Mouse (Mus musculus): ENCODE data around the gene Mapt. TPM values are rescaled to one million over a fixed set of nuclear protein-coding genes. Genes with fewer than 3 reads are reported as not detected.

The Mapt gene
- total and polyA plus RNA-seq, 3 experiments = 30.1 to 91.6 (median 77.9) TPM

GRCm38 (mm10) chr11:104279049-104279448, 47.9 kb downstream of the Mapt start:
- TF ChIP-seq EP300 (IDR thresholded peaks at IDR 0.05; ENCODE audit: insufficient read depth, low read depth, low read length) (no peak), POLR2A (IDR thresholded peaks at IDR 0.05; ENCODE audit: insufficient read depth, low read depth, low read length) (no peak), CTCF (IDR thresholded peaks at IDR 0.05) (no peak)
- Histone ChIP-seq H3K27me3 (ENCODE audit: control insufficient read depth, insufficient read depth, low read length) (no peaks in the 10 kb centered on the region), H3K4me3 (no peak overlapping the region), H3K4me1 (ENCODE audit: control insufficient read depth, insufficient read depth, low read length) (no peaks in the 10 kb centered on the region; the same call in 1 of the 2 replicates), H3K36me3 (ENCODE audit: control insufficient read depth, insufficient read depth, low read length) (no peaks in the 10 kb centered on the region), H3K9ac (ENCODE audit: low read depth, low read length) (no peak overlapping the region), H3K27ac (no peak overlapping the region), H3K79me2 (replicated peaks; ENCODE audit: control insufficient read depth, insufficient read depth, low read length) (no peaks in the 10 kb centered on the region)
- WGBS = 60% methylated on average over 4 of the region's 4 CpGs
- intact Hi-C loops (cut with DNase I) = loop anchor here (2.0 to 5.0 kb wide), 3 partner anchors 48 to 292 kb away; partner anchors contain the start of gene Mapt
- no peak for DNase-seq

- H3K36me3 ChIP-seq (ENCODE audit: control insufficient read depth, insufficient read depth, low read length) = no peaks in the 10 kb centered on the region
- H3K79me2 ChIP-seq (replicated peaks; ENCODE audit: control insufficient read depth, insufficient read depth, low read length) = no peaks in the 10 kb centered on the region
- H3K27ac ChIP-seq = no peak overlapping the region
- H3K27me3 ChIP-seq (ENCODE audit: control insufficient read depth, insufficient read depth, low read length) = no peaks in the 10 kb centered on the region
- H3K4me1 ChIP-seq (ENCODE audit: control insufficient read depth, insufficient read depth, low read length) = no peaks in the 10 kb centered on the region; the same call in 1 of the 2 replicates
- no peak overlapping the region for H3K9ac ChIP-seq (ENCODE audit: low read depth, low read length)
- intact Hi-C loops (cut with DNase I) = loop anchor here (2.0 to 5.0 kb wide), 3 partner anchors 49 to 292 kb away; partner anchors contain the start of gene Mapt
- TF ChIP-seq CTCF (IDR thresholded peaks at IDR 0.05) = no peak
- TF ChIP-seq EP300 (IDR thresholded peaks at IDR 0.05; ENCODE audit: insufficient read depth, low read depth, low read length) = no peak
- TF ChIP-seq POLR2A (IDR thresholded peaks at IDR 0.05; ENCODE audit: insufficient read depth, low read depth, low read length) = no peak
- DNase-seq = no peak
- H3K4me3 ChIP-seq = no peak overlapping the region
- 57% methylated on average over 3 of the region's 3 CpGs for WGBS
Observed at GRCm38 (mm10) chr11:104279538-104279937, 48.3 kb downstream of the Mapt start.

GRCm38 (mm10) chr11:104281501-104281900, 50.3 kb downstream of the Mapt start:
- no peak for TF ChIP-seq CTCF (IDR thresholded peaks at IDR 0.05)
- no peak for TF ChIP-seq EP300 (IDR thresholded peaks at IDR 0.05; ENCODE audit: insufficient read depth, low read depth, low read length)
- TF ChIP-seq POLR2A (IDR thresholded peaks at IDR 0.05; ENCODE audit: insufficient read depth, low read depth, low read length) = no peak
- 72% methylated on average over 5 of the region's 5 CpGs for WGBS
- intact Hi-C loops (cut with DNase I) = no loop called here

GRCm38 (mm10) chr11:104287113-104287512, 55.9 kb downstream of the Mapt start:
- no peaks in the 10 kb centered on the region for H3K36me3 ChIP-seq (ENCODE audit: control insufficient read depth, insufficient read depth, low read length)
- no peak overlapping the region for H3K27ac ChIP-seq
- no peaks in the 10 kb centered on the region for H3K4me1 ChIP-seq (ENCODE audit: control insufficient read depth, insufficient read depth, low read length)
- no peak for TF ChIP-seq POLR2A (IDR thresholded peaks at IDR 0.05; ENCODE audit: insufficient read depth, low read depth, low read length)
- no peak for TF ChIP-seq EP300 (IDR thresholded peaks at IDR 0.05; ENCODE audit: insufficient read depth, low read depth, low read length)
- TF ChIP-seq CTCF (IDR thresholded peaks at IDR 0.05) = no peak
- no peak for DNase-seq
- H3K4me3 ChIP-seq = no peak overlapping the region
- WGBS = 95% methylated on average over 18 of the region's 18 CpGs
- H3K9ac ChIP-seq (ENCODE audit: low read depth, low read length) = no peak overlapping the region
- intact Hi-C loops (cut with DNase I) = no loop called here
- H3K27me3 ChIP-seq (ENCODE audit: control insufficient read depth, insufficient read depth, low read length) = no peaks in the 10 kb centered on the region
- H3K79me2 ChIP-seq (replicated peaks; ENCODE audit: control insufficient read depth, insufficient read depth, low read length) = no peaks in the 10 kb centered on the region

More at GRCm38 (mm10) chr11:104281501-104281900, 50.3 kb downstream of the Mapt start:
- Histone ChIP-seq H3K4me3 (no peak overlapping the region), H3K27me3 (ENCODE audit: control insufficient read depth, insufficient read depth, low read length) (no peaks in the 10 kb centered on the region), H3K79me2 (replicated peaks; ENCODE audit: control insufficient read depth, insufficient read depth, low read length) (no peaks in the 10 kb centered on the region), H3K9ac (ENCODE audit: low read depth, low read length) (no peak overlapping the region), H3K4me1 (ENCODE audit: control insufficient read depth, insufficient read depth, low read length) (no peaks in the 10 kb centered on the region), H3K27ac (no peak overlapping the region), H3K36me3 (ENCODE audit: control insufficient read depth, insufficient read depth, low read length) (no peaks in the 10 kb centered on the region)
- no peak for DNase-seq

- Histone ChIP-seq H3K9ac (ENCODE audit: low read depth, low read length) (no peak overlapping the region), H3K79me2 (replicated peaks; ENCODE audit: control insufficient read depth, insufficient read depth, low read length) (no peaks in the 10 kb centered on the region), H3K36me3 (ENCODE audit: control insufficient read depth, insufficient read depth, low read length) (no peaks in the 10 kb centered on the region), H3K27me3 (ENCODE audit: control insufficient read depth, insufficient read depth, low read length) (no peaks in the 10 kb centered on the region), H3K4me3 (no peak overlapping the region), H3K27ac (no peak overlapping the region), H3K4me1 (ENCODE audit: control insufficient read depth, insufficient read depth, low read length) (no peaks in the 10 kb centered on the region)
- no peak for TF ChIP-seq EP300 (IDR thresholded peaks at IDR 0.05; ENCODE audit: insufficient read depth, low read depth, low read length)
- TF ChIP-seq CTCF (IDR thresholded peaks at IDR 0.05) = no peak
- no peak for TF ChIP-seq POLR2A (IDR thresholded peaks at IDR 0.05; ENCODE audit: insufficient read depth, low read depth, low read length)
- WGBS = 37% methylated on average over 6 of the region's 6 CpGs
- DNase-seq = no peak
- intact Hi-C loops (cut with DNase I) = no loop called here
Observed at GRCm38 (mm10) chr11:104288835-104289198, 57.6 kb downstream of the Mapt start.

GRCm38 (mm10) chr11:104289199-104290031, 58.2 kb downstream of the Mapt start:
- H3K27ac ChIP-seq = no peak overlapping the region

More at GRCm38 (mm10) chr11:104289199-104290031, 58.2 kb downstream of the Mapt start:
- peak; percentile 74 for TF ChIP-seq CTCF (IDR thresholded peaks at IDR 0.05)
- no peak for TF ChIP-seq POLR2A (IDR thresholded peaks at IDR 0.05; ENCODE audit: insufficient read depth, low read depth, low read length)
- no peaks in the 10 kb centered on the region for H3K36me3 ChIP-seq (ENCODE audit: control insufficient read depth, insufficient read depth, low read length)
- WGBS = 32% methylated on average over 13 of the region's 13 CpGs
- peak; percentile 41 to 65 for DNase-seq
- H3K4me1 ChIP-seq (ENCODE audit: control insufficient read depth, insufficient read depth, low read length) = no peaks in the 10 kb centered on the region
- no peak overlapping the region for H3K9ac ChIP-seq (ENCODE audit: low read depth, low read length)
- no peak overlapping the region for H3K4me3 ChIP-seq
- no peaks in the 10 kb centered on the region for H3K27me3 ChIP-seq (ENCODE audit: control insufficient read depth, insufficient read depth, low read length)
- no peaks in the 10 kb centered on the region for H3K79me2 ChIP-seq (replicated peaks; ENCODE audit: control insufficient read depth, insufficient read depth, low read length)
- intact Hi-C loops (cut with DNase I) = no loop called here
